Mouse (Mus musculus): Measurements from ENCODE around the gene Epha3. TPM values are rescaled to one million over a fixed set of nuclear protein-coding genes. Genes with fewer than 3 reads are reported as not detected.

Gene Epha3
- polyA plus RNA-seq, 1 experiment from 2014 or later: 40.1 TPM

DNA sequence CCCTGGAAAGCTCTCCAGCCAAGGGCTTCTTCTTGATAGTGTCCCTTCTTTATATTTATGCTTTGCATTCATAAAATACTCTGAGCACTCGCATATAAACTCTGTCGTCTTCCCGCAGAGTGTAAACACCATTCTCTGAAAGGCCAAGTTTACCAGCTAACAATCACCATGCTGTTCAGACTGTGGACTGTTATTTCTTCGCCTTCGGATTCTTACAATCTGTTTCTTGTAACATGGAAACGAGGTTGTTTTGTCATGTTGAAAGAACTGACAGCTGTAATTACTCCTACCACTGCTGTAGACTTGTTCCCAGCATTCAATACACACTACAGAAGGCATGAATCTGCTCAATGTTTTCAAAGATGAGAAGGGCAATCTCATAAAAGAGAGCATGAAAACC, 46.4 kb downstream of the Epha3 start:
- H3K27me3 ChIP-seq: no peaks in the 10 kb centered on the region
- H3K4me3 ChIP-seq: no peak overlapping the region
- peak overlapping the region; percentile 62 for H3K27ac ChIP-seq
- H3K4me2 ChIP-seq: peak overlapping the region; percentile 34
- no peaks in the 10 kb centered on the region for H3K9me3 ChIP-seq
- peak; percentile 54; the same call in 1 of the 2 replicates for ATAC-seq (ENCODE audit: low FRiP score)
- peaks cover 19% of the 10 kb centered on the region for H3K4me1 ChIP-seq (replicated peaks)
- WGBS: 19% methylated on average over 6 of the region's 6 CpGs
- no peak overlapping the region for H3K9ac ChIP-seq
- H3K36me3 ChIP-seq: no peaks in the 10 kb centered on the region

DNA sequence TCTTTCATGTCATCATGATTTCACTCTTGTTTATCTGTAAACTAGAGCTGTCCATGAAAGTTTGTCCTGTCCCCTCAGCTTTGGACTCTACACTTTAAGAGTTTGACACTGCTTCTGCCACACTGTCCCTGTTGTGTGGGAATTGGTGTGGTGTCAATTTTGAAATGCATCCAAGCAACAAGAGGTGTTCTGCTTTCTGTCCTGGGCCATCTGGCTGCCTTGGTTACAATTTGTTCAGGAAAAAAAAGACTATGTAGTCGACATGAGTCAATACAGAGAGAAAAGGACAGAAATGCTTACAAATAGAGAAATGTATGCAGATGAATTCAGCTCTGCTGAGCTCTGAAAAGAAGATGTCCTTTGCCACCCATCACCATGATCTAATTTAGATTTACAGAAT, 47.3 kb downstream of the Epha3 start:
- Histone ChIP-seq H3K4me3 (no peak overlapping the region), H3K9me3 (no peaks in the 10 kb centered on the region), H3K9ac (no peak overlapping the region), H3K4me2 (no peak overlapping the region), H3K27me3 (no peaks in the 10 kb centered on the region), H3K4me1 (replicated peaks) (peaks cover 16% of the 10 kb centered on the region), H3K36me3 (no peaks in the 10 kb centered on the region), H3K27ac (no peak overlapping the region)
- no peak for ATAC-seq (ENCODE audit: low FRiP score)
- 19% methylated on average over 1 of the region's 1 CpGs for WGBS

DNA sequence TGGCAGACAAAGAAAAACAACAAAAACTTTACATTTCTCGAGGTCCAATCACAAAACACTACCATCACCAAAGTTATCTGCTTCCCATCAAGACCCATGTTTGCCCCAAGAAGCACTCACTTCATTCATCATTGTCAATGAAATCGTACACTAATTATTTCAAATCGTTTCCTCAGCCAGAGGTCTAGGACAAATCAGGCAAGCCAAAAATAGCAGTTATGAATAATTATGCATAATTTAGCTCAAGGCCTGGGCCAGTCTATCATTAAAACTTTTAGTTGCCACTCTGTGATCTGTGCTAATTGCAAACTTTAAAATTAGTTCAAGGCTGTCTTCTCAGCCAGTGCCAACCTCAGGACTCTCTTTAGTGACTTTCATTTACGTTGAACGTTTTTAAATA, 54.1 kb downstream of the Epha3 start:
- WGBS: 52% methylated on average over 5 of the region's 5 CpGs
- Histone ChIP-seq H3K9me3 (no peaks in the 10 kb centered on the region), H3K27me3 (no peaks in the 10 kb centered on the region), H3K4me1 (replicated peaks) (peaks cover 10% of the 10 kb centered on the region; the same call in 1 of the 2 replicates), H3K9ac (no peak overlapping the region), H3K27ac (no peak overlapping the region), H3K4me3 (no peak overlapping the region), H3K4me2 (no peak overlapping the region), H3K36me3 (no peaks in the 10 kb centered on the region)
- ATAC-seq (ENCODE audit: low FRiP score): no peak

DNA sequence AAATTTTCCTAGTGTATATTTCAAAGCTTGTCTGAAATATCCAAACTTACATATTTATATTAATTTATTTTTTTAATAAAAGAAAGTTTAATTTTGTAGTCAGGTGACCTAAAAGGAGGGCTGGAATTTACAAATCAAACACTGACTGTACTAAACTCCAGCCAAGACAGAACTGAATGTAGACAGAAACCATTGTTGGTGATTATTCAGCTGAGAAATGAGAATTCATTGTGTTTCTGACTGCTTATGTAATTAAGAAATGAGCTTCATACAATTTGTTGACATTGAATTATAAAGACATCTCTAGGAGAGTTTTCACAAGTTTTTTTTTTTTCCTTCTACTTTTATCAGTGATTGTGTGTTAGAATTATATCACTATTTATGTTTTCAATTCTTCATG, 55.0 kb downstream of the Epha3 start:
- Histone ChIP-seq H3K4me2 (no peak overlapping the region), H3K4me3 (no peak overlapping the region), H3K27ac (no peak overlapping the region), H3K27me3 (no peaks in the 10 kb centered on the region), H3K36me3 (no peaks in the 10 kb centered on the region), H3K9ac (no peak overlapping the region), H3K9me3 (no peaks in the 10 kb centered on the region), H3K4me1 (replicated peaks) (peaks cover 10% of the 10 kb centered on the region; the same call in 1 of the 2 replicates)
- ATAC-seq (ENCODE audit: low FRiP score): no peak

DNA sequence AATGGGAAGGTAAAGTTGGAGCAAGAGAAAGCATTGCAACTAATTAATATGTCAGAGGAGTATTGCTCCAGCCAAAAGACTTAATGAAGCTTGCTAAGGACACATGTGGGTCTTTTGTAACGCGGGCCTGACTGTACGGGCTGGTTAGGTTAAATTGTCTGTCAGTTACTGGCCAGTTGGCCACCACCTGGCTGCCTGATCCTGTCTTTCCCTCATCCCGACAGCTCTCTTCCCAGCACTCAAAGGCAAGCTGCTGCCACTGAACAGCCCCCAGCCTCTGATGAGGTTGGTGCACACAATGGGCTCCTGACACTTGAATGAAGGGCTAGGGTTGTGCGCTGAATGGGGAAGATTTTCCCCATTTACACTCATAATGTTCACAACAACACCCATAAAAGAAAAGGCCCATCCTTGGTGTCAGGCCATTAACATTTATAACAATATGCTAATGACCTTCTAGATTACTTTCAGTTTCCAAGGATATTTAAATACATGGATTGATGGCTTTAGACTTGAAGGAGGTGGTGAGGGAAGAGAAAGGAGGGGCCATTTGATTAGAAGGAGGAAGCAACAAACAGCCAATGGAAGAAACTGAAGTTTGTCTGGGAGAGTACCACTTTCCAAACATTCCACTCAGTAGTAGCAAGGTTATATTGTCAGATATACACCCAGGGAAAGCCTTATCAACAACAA, 57.4 kb downstream of the Epha3 start:
- Histone ChIP-seq H3K27ac (peak overlapping the region; percentile 67), H3K36me3 (no peaks in the 10 kb centered on the region), H3K4me3 (no peak overlapping the region), H3K4me2 (no peak overlapping the region), H3K27me3 (no peaks in the 10 kb centered on the region), H3K9me3 (no peaks in the 10 kb centered on the region), H3K4me1 (replicated peaks) (peaks cover 10% of the 10 kb centered on the region; the same call in 1 of the 2 replicates), H3K9ac (no peak overlapping the region)
- 8% methylated on average over 5 of the region's 5 CpGs for WGBS
- peak; percentile 96 for ATAC-seq (ENCODE audit: low FRiP score)

DNA sequence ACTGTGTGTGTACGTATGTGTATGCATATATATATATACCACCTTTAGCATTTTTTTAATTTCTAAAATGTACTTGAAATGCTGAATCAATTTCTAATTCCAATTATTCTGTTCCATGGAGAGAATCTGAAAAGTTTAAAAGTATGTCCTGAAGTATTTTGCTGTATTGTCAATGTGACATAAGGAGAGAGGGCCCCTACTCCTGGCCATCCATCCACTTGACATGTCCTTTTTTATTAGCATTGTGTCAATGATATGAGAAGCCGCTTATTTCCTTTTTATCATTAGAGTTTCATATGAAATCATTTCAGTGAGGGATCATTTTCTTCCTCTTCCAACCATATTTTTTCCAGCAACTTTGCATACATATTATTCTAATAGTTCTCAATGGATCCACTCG, 58.0 kb downstream of the Epha3 start:
- ATAC-seq (ENCODE audit: low FRiP score): peak; percentile 32; the same call in 1 of the 2 replicates
- H3K9me3 ChIP-seq: no peaks in the 10 kb centered on the region
- H3K4me2 ChIP-seq: no peak overlapping the region
- H3K4me1 ChIP-seq (replicated peaks): peaks cover 10% of the 10 kb centered on the region; the same call in 1 of the 2 replicates
- no peak overlapping the region for H3K27ac ChIP-seq
- WGBS: 34% methylated on average over 3 of the region's 3 CpGs
- no peaks in the 10 kb centered on the region for H3K36me3 ChIP-seq
- no peak overlapping the region for H3K4me3 ChIP-seq
- H3K27me3 ChIP-seq: no peaks in the 10 kb centered on the region
- H3K9ac ChIP-seq: no peak overlapping the region

DNA sequence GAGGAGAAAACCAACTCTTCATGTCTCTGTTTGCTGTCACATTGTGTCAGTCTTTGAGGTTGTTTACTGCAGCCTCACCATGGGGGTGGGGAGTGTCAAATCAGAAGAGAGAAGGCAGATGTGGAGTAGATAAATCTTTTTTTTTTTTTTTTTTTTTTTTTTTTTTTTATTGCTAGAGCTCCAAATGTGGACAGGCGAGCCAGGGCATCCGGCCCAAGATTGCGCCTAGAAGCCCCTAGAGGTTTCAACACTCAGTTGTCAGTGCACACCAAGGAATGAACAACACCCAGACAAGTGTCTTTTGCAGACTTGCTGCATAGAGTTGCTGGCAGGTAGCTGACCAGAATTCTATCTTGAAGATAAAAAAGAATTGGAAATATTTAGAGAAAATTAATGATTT, 62.5 kb downstream of the Epha3 start:
- Histone ChIP-seq H3K9me3 (no peaks in the 10 kb centered on the region), H3K27ac (no peak overlapping the region), H3K27me3 (no peaks in the 10 kb centered on the region), H3K4me3 (no peak overlapping the region), H3K4me2 (no peak overlapping the region), H3K36me3 (no peaks in the 10 kb centered on the region), H3K4me1 (replicated peaks) (peaks cover 4% of the 10 kb centered on the region; the same call in 1 of the 2 replicates), H3K9ac (no peak overlapping the region)
- 41% methylated on average over 3 of the region's 3 CpGs for WGBS
- no peak for ATAC-seq (ENCODE audit: low FRiP score)

DNA sequence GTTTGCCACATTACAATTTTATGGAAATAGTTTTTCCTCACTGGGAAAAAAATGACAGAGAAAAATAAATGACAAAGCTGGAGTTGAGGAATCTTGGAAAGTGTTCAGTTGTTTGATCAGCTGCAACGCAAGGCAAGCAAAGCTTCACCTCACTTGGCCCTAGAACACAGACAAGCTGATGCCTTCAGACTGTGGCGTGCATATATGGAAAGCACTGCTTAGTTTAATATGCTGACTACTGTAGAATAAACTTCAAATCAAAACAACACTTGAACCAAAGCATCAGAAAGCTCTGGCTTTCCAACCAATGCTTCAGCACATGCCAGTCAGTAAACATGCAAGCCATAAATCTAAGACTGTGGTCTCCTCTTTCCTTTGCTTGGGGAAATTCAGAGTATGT, 65.6 kb downstream of the Epha3 start:
- Histone ChIP-seq H3K36me3 (no peaks in the 10 kb centered on the region), H3K4me3 (no peak overlapping the region), H3K27ac (no peak overlapping the region), H3K4me1 (replicated peaks) (no peaks in the 10 kb centered on the region; the same call in none of the 2 replicates), H3K9ac (no peak overlapping the region), H3K9me3 (no peaks in the 10 kb centered on the region), H3K4me2 (no peak overlapping the region), H3K27me3 (no peaks in the 10 kb centered on the region)
- no peak for ATAC-seq (ENCODE audit: low FRiP score)
- 83% methylated on average over 2 of the region's 2 CpGs for WGBS

DNA sequence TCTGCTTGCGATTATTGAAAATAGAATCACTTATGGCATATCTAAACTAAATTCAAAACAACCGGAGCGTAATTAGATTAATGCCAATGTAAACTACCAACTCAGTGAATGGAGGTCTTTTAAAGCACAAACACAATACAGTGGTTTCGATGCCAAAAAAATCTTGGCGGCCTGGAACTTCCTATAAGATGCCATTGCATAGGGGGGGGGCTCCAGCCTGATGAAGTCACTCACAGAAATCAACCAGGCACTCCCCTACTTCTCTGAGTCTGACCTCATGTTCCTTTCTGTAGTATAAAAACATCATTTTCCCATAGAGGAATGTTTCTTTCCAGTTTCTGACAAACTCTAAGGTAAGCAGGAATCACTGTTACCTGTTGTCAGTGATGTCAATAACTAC, 69.7 kb downstream of the Epha3 start:
- Histone ChIP-seq H3K4me3 (no peak overlapping the region), H3K27me3 (no peaks in the 10 kb centered on the region), H3K9ac (no peak overlapping the region), H3K9me3 (no peaks in the 10 kb centered on the region), H3K27ac (no peak overlapping the region), H3K4me1 (replicated peaks) (no peaks in the 10 kb centered on the region; the same call in none of the 2 replicates), H3K4me2 (no peak overlapping the region), H3K36me3 (no peaks in the 10 kb centered on the region)
- 73% methylated on average over 5 of the region's 5 CpGs for WGBS
- ATAC-seq (ENCODE audit: low FRiP score): no peak

DNA sequence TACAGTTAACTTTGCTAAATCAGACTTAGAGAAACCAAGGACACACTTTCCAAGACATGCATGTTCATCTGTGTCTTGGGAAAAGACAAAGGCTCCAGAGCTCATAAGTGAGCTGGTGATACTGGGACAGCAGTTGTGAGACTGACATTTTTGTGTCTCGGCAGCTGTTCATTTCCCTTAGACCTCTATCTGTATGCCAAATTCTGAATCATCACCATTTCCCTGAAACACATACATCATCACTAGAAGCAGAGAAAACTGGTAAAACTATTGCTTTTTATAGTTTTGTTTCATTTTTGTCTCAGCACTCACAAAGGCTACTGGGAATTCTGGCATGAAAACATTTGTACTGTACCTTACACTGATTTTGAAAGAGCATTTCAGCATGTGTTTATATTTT, 70.2 kb downstream of the Epha3 start:
- Histone ChIP-seq H3K4me3 (no peak overlapping the region), H3K27ac (no peak overlapping the region), H3K27me3 (no peaks in the 10 kb centered on the region), H3K4me2 (no peak overlapping the region), H3K9me3 (no peaks in the 10 kb centered on the region), H3K9ac (no peak overlapping the region), H3K36me3 (no peaks in the 10 kb centered on the region), H3K4me1 (replicated peaks) (no peaks in the 10 kb centered on the region; the same call in 1 of the 2 replicates)
- 78% methylated on average over 1 of the region's 1 CpGs for WGBS
- no peak for ATAC-seq (ENCODE audit: low FRiP score)

DNA sequence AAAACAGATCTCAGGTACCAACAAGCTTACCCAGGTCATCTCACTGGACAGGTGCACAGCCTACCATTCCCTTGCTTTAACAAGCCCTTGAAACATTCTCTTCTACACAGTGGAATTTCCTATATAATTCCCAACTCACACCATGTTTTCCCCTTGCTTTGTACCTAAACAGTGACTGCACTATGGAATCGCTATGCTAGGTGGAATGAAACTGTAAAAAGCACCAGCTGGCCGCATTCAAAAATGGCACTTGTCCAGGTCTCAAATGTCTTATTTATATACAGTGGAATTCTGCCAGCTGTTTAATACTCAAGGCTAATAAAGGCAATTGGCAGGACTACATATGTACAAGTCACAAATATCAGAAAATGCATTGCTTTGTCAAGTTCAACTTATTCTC, 71.9 kb downstream of the Epha3 start:
- H3K4me2 ChIP-seq: no peak overlapping the region
- ATAC-seq (ENCODE audit: low FRiP score): no peak
- no peaks in the 10 kb centered on the region for H3K27me3 ChIP-seq
- 44% methylated on average over 2 of the region's 2 CpGs for WGBS
- H3K4me1 ChIP-seq (replicated peaks): no peaks in the 10 kb centered on the region; the same call in 1 of the 2 replicates
- H3K9me3 ChIP-seq: no peaks in the 10 kb centered on the region
- H3K27ac ChIP-seq: no peak overlapping the region
- no peak overlapping the region for H3K4me3 ChIP-seq
- no peak overlapping the region for H3K9ac ChIP-seq
- H3K36me3 ChIP-seq: no peaks in the 10 kb centered on the region

DNA sequence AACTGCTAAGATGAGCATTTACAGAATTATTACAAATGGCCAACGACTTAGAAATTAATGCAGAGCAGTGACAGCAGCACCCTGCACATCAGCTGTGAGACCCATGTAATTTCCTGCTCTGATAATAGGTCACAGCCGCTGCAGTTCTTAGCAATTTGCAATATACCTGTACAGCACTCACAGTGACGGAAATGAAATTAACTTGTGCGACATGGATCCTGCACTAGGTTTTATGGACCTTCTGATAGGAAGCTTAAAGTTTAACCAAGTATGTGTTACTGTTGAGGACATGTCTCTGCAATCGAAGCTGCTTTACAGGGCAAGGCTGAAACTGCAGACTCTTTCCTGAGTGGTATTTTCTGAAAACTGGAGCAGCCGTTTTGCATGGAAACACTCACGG, 80.4 kb downstream of the Epha3 start:
- H3K4me1 ChIP-seq (replicated peaks): peaks cover 5% of the 10 kb centered on the region
- no peaks in the 10 kb centered on the region for H3K36me3 ChIP-seq
- ATAC-seq (ENCODE audit: low FRiP score): no peak
- WGBS: 78% methylated on average over 7 of the region's 7 CpGs
- no peak overlapping the region for H3K4me3 ChIP-seq
- no peak overlapping the region for H3K9ac ChIP-seq
- no peaks in the 10 kb centered on the region for H3K27me3 ChIP-seq
- no peak overlapping the region for H3K4me2 ChIP-seq
- no peak overlapping the region for H3K27ac ChIP-seq
- no peaks in the 10 kb centered on the region for H3K9me3 ChIP-seq

DNA sequence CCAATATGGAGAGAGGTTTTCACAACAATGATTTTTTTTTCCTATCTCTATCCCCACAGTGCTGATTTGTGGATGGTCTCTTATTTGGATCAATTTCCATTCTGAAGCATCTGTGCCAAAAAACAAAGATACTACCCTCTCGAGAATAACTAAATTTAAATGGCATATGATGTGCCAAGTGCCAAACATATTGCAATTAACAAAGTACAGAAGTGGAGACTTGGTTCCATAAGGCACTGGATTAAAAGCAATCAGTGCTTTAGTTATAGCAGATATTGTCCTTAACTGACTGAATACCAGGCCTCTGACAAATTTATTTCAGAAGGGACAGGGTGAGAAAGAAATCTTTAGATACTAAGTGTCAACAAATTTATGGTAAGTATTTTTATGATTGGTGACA, 81.9 kb downstream of the Epha3 start:
- Histone ChIP-seq H3K27ac (no peak overlapping the region), H3K9me3 (no peaks in the 10 kb centered on the region), H3K4me3 (no peak overlapping the region), H3K9ac (no peak overlapping the region), H3K36me3 (no peaks in the 10 kb centered on the region), H3K27me3 (no peaks in the 10 kb centered on the region), H3K4me2 (no peak overlapping the region), H3K4me1 (replicated peaks) (peaks cover 5% of the 10 kb centered on the region)
- ATAC-seq (ENCODE audit: low FRiP score): no peak
- WGBS: 78% methylated on average over 1 of the region's 1 CpGs

Measured in hindbrain, embryonic 13.5 days (tissue).